20 mouse cellular contexts compared by ENCODE assay signal in the genomic region with DNA sequence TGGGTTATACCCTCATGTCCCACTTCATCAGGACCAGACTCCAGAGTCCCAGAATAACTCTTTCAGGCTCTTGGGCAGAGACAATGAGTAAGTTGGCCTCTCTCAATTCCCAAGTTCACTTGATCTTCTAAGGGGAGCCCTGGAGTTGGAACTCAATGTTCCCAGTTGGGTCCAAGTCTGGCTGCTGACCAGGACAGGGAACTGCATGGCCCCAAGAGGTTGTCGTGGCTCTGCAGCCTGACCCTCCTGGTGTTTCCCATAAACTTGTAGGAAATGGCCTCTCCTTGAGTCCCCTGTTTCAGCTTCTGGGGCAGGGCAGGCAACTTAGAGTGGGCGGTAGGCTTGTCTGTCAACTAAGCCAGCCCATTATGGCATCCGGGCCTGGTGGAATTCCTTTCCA.
"Had no signal": no experiment of that assay in that cellular context is flagged by ENCODE, and none has a peak within 500 bp of the region (broad histone marks: within the 10 kb centered on the region; RNA-seq: fewer than 3 reads in every experiment).

No protein-coding gene starts in this region.

- H3K9me3 ChIP-seq: midbrain, embryonic 10.5 days; midbrain, embryonic 12.5 days; stomach, embryonic 15.5 days had no signal

- DNase-seq: lung, adult 18-20 months; lung, embryonic 14.5 days; lung, postnatal 10 days; lung, postnatal 4 days; midbrain, embryonic 14.5 days; retina, postnatal 1 day; right cerebral cortex, adult 18-20 months; right cerebral cortex, postnatal 25 days; right cerebral cortex, postnatal 4 days; spleen, adult 18-20 months; thymus, adult 2 months; thymus, postnatal 25 days; thymus, postnatal 4 days had no signal

- H3K4me2 ChIP-seq: lung, embryonic 14.5 days; midbrain, embryonic 12.5 days; stomach, embryonic 15.5 days had no signal

- H3K27ac ChIP-seq: liver, embryonic 14.5 days; midbrain, embryonic 10.5 days; midbrain, embryonic 12.5 days; stomach, embryonic 15.5 days; stomach, postnatal 0 days had no signal

- H3K27me3 ChIP-seq: midbrain, embryonic 12.5 days; stomach, embryonic 15.5 days had no signal

- H3K36me3 ChIP-seq: midbrain, embryonic 10.5 days; midbrain, embryonic 12.5 days; stomach, embryonic 15.5 days had no signal

- ATAC-seq: midbrain, embryonic 16.5 days had no signal

- H3K4me3 ChIP-seq: midbrain, embryonic 10.5 days; midbrain, embryonic 12.5 days; myocyte; stomach, embryonic 15.5 days had no signal

- H3K9ac ChIP-seq: liver, embryonic 14.5 days; lung, embryonic 14.5 days; midbrain, embryonic 12.5 days; stomach, embryonic 15.5 days had no signal
